ENCODE assay signal across 7 mouse cellular contexts in the genomic region with DNA sequence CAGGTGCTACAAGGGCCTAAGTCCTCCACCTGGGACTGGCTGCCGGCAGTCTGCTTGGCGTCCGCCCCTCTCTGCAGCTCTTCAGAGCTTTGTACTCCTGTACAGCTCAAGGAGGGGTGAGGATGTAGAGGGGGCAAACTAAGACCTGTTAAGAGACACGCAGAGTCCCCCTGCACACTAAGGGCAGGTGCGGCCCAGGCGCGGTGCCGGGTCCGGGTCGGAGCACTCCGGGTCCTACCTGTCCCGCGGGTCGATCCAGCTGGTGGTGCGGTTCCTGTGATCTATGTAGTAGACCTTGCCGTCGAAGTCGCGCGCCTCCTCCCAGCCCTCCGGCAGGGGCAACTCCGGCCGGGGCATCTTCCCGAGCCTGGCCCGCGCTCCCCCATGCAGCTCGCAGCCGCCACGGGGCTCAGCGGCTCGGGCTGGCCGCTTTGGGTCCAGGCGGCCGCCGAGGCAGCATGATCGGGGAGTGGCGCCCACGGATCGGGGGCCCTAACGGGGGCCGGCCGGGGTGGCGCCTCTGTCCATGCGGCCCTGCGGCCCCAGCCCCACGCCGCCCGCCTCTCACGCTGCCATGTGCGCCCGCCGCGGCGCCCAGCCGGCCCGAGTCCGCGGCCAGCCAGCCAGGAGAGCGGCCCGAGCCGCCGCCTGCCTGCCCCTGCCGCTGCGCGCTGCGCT. TPM values are rescaled to one million over a fixed set of nuclear protein-coding genes. Genes with fewer than 3 reads are reported as not detected.
DNase-seq lines count a peak whose midpoint lies in the region; ATAC-seq and TF ChIP-seq lines count a peak whose summit lies in the region.

No protein-coding gene starts in this region.

- H3K9ac ChIP-seq in lung, embryonic 15.5 days, result peak overlapping the region; percentile 75
- peak overlapping the region; percentile 78 for H3K9ac ChIP-seq in heart, embryonic 16.5 days (ENCODE audit: low read length)
- H3K9ac ChIP-seq in limb, embryonic 13.5 days, result peak overlapping the region; percentile 79

- peak overlapping the region; percentile 77 for H3K27ac ChIP-seq in lung, embryonic 15.5 days
- H3K27ac ChIP-seq in heart, embryonic 16.5 days (ENCODE audit: low read length), result no peak overlapping the region
- no peak overlapping the region for H3K27ac ChIP-seq in limb, embryonic 13.5 days
- H3K27ac ChIP-seq in olfactory bulb, adult 2 months (ENCODE audit: insufficient read depth, low read depth, low read length), result 0 out of 2 replicates have a peak overlapping the region, but pooled peaks have one; percentile 3

- TF ChIP-seq CTCF in olfactory bulb, adult 2 months (IDR thresholded peaks at IDR 0.05; ENCODE audit: insufficient read depth, low read depth, low read length), result no peak

- H3K9me3 ChIP-seq in lung, embryonic 15.5 days, result no peaks in the 10 kb centered on the region
- no peaks in the 10 kb centered on the region for H3K9me3 ChIP-seq in heart, embryonic 16.5 days (replicated peaks; ENCODE audit: control insufficient read depth, low read length)
- H3K9me3 ChIP-seq in limb, embryonic 13.5 days, result no peaks in the 10 kb centered on the region

- peak overlapping the region; percentile 89 for H3K4me2 ChIP-seq in lung, embryonic 15.5 days
- H3K4me2 ChIP-seq in heart, embryonic 16.5 days (ENCODE audit: low read depth, low read length), result peak overlapping the region; percentile 98
- H3K4me2 ChIP-seq in limb, embryonic 13.5 days (replicated peaks), result peak overlapping the region; percentile 90

- under 1% methylated on average over 55 of the region's 66 CpGs for WGBS in lung, embryonic 15.5 days
- under 1% methylated on average over 53 of the region's 66 CpGs for WGBS in heart, embryonic 16.5 days
- WGBS in limb, embryonic 13.5 days, result under 1% methylated on average over 39 of the region's 66 CpGs
- WGBS in olfactory bulb, adult 2 months, result 3% methylated on average over 66 of the region's 66 CpGs

- H3K4me1 ChIP-seq in lung, embryonic 15.5 days, result peaks cover 7% of the 10 kb centered on the region
- H3K4me1 ChIP-seq in heart, embryonic 16.5 days (ENCODE audit: control insufficient read depth, insufficient read depth, low read length), result peaks cover 9% of the 10 kb centered on the region; the same call in 1 of the 2 replicates
- peaks cover 10% of the 10 kb centered on the region for H3K4me1 ChIP-seq in limb, embryonic 13.5 days
- peaks cover 13% of the 10 kb centered on the region for H3K4me1 ChIP-seq in olfactory bulb, adult 2 months (ENCODE audit: control insufficient read depth, insufficient read depth, low read length)

- peak overlapping the region; percentile 66 for H3K4me3 ChIP-seq in lung, embryonic 15.5 days
- H3K4me3 ChIP-seq in heart, embryonic 16.5 days (ENCODE audit: low read length), result peak overlapping the region; percentile 86
- peak overlapping the region; percentile 72 for H3K4me3 ChIP-seq in limb, embryonic 13.5 days
- peak overlapping the region; percentile 83 for H3K4me3 ChIP-seq in olfactory bulb, adult 2 months (ENCODE audit: insufficient read depth, low read depth, low read length)

- no peak for DNase-seq in lung, postnatal 10 days
- DNase-seq in embryo, embryonic 10 days (ENCODE audit: low spot score), result peak; percentile 36
- no peak for DNase-seq in natural killer cell, adult 2 months (ENCODE audit: low spot score in 2 of 2)

- H3K27me3 ChIP-seq in lung, embryonic 15.5 days, result peaks cover 45% of the 10 kb centered on the region
- peaks cover 16% of the 10 kb centered on the region for H3K27me3 ChIP-seq in heart, embryonic 16.5 days (ENCODE audit: control insufficient read depth, insufficient read depth, low read length)
- H3K27me3 ChIP-seq in limb, embryonic 13.5 days, result peaks cover 69% of the 10 kb centered on the region

- no peaks in the 10 kb centered on the region for H3K36me3 ChIP-seq in lung, embryonic 15.5 days
- H3K36me3 ChIP-seq in heart, embryonic 16.5 days (ENCODE audit: control insufficient read depth, insufficient read depth), result no peaks in the 10 kb centered on the region
- H3K36me3 ChIP-seq in limb, embryonic 13.5 days, result no peaks in the 10 kb centered on the region

- TF ChIP-seq POLR2A in olfactory bulb, adult 2 months (IDR thresholded peaks at IDR 0.05; ENCODE audit: insufficient read depth, low read depth, low read length), result no peak

- ATAC-seq in lung, embryonic 15.5 days (ENCODE audit: borderline replicate concordance, extremely low read depth, low FRiP score, low TSS enrichment), result peak; percentile 75
- peak; percentile 41 for ATAC-seq in heart, embryonic 16.5 days (replicated peaks; ENCODE audit: extremely low read depth, insufficient read depth, low FRiP score)
- peak; percentile 57 for ATAC-seq in limb, embryonic 13.5 days (ENCODE audit: low FRiP score, low read depth)

RNA-seq across cellular contexts. Expression of a gene that starts 0.5 kb away (rescaled TPM):
- 16.2 and 16.7 TPM in 2 replicates for polyA plus RNA-seq in lung, embryonic 15.5 days (2015; fragmentation: Nextera tagmentation; extraction: Ambion mirVana)
- polyA plus RNA-seq in heart, embryonic 16.5 days (2015; fragmentation: Nextera tagmentation; extraction: Ambion mirVana), result 0.77 and 3.0 TPM in 2 replicates
- 3.1 and 4.6 TPM in 2 replicates for polyA plus RNA-seq in limb, embryonic 13.5 days (2015; fragmentation: Nextera tagmentation; extraction: Ambion mirVana)
- not detected in 2 replicates for polyA plus RNA-seq in olfactory bulb, adult 2 months (2012; ENCODE audit: insufficient read depth, insufficient read length, low replicate concordance, missing spikeins)

Comparison
In these comparisons a context has a peak if more than half of its experiments do, and no peak if none do; other contexts are left out.
1. H3K27ac ChIP-seq: peak in lung, embryonic 15.5 days (single experiment) and olfactory bulb, adult 2 months (single experiment); none in heart, embryonic 16.5 days (single experiment) and limb, embryonic 13.5 days (single experiment).
2. Peak in every context shown above with its lines, with median percentiles within 50 percentile points of each other: ATAC-seq, H3K4me2 ChIP-seq, H3K4me3 ChIP-seq and H3K9ac ChIP-seq.